Mouse (Mus musculus) monocyte, adult 5-6 weeks (primary cell): ENCODE data around the gene Dbn1. TPM values are rescaled to one million over a fixed set of nuclear protein-coding genes. Genes with fewer than 3 reads are reported as not detected.
A peak's percentile ranks its signal among the peaks of the same experiment; 100 is the strongest.

Experiments
- ATAC-seq: fragments of 153-309, 156-312 bp; replicated peaks from 2 replicates; pipeline ENCODE4 v1.8.0; 2017; ENCODE audit warnings: mild to moderate bottlenecking; ENCODE audit not compliant: low TSS enrichment, insufficient number of reproducible peaks, severe bottlenecking, poor library complexity, low FRiP score
- total RNA-seq: library from RNA; stranded (forward); fragments of 200-1000, 200-491, 200-594 nt; gene quantifications from 3 replicates; pipeline ENCODE4 v1.2.3, GENCODE M21; 2017

The Dbn1 gene
- total RNA-seq, 1 experiment from 2014 or later: not detected

DNA sequence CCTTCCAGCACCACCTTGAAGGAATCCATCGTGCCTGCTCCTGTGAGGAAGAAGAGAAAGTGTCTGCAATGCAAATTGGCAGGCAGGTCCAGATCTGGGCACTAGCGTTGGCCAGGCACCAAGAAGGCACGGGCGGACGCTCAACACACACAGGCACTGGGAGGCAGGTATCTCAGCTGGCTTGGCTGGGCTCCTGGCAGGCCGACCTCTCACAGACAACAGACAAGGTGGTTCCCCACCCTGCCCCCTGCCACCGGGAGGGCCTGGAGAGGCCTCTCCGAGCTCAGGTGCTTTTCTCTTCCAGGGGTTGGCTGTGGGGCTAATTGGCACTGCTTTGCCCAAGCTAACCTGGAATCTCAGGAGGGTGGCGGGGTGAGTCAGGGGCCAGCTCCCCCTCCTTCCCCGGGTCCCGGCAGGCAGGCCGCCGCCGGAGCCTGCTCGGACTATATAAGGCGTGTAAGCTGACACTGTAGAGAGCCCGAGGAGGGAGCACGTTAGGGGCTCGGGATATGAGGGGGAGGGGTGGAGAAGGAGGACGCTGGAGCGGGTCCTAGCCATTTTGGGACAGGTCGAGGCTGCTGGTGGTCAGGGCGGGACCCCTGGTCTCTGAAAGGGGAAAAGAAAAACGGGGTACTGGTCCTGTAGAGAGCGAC, 24.6 kb upstream of the Dbn1 start:
- no peak for ATAC-seq

DNA sequence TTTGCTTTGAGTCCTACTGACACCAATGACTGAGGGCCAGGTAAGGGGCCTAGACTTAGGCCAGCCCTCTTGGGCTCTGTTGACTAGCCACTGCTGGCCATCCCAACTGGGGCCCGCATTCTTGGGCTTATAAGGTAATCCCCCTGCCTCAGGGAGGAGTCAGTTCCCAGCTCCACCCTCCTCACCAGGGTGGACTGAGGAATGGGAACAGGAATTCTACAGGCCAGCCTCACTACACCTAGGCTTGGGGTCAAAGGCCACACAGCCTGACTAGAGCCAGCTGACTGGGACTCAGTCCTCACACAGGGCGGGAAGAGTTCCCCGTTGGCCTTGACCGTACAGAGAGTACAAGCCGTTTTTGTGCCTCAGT, 23.6 kb upstream of the Dbn1 start:
- no peak for ATAC-seq

DNA sequence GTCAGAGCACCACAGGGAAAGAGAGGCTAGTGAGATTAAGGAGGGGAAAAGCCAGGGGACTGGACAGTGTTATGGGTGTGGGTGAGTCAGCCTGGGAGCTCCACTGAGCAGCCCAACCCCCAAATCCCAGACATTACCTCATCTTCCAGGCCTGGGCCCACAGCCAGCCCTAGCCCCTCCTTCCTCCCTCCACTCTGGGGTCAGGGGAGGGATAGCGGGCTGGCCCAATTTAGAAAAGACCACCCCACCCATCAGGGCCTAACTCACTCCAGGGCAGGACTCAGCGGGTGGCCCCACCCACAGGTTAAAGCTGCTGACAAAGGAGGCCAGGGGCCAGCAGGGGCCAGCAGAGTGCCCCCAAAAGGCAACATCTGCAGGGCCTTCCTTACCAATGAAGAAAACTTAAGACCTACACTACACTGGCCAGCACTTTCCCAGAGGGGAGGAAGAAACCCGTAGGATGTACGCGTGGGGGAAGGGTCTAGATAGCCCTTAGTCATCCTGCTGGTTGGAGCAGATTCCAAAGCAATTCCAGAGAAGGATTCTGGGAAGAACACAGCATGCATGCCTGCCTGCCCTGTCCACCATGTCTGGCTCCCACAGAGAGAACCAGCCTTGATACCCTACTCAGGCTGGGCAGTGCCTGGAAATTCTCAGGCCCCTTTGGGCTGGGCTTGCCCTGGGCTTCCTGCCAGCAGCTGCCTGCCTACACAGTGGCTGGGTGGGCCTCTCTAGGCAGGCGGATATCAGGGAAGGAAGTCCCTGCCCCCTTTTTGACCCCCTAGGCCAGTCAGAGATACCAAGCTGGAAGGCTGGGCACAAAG, 23.0 kb upstream of the Dbn1 start:
- no peak for ATAC-seq

DNA sequence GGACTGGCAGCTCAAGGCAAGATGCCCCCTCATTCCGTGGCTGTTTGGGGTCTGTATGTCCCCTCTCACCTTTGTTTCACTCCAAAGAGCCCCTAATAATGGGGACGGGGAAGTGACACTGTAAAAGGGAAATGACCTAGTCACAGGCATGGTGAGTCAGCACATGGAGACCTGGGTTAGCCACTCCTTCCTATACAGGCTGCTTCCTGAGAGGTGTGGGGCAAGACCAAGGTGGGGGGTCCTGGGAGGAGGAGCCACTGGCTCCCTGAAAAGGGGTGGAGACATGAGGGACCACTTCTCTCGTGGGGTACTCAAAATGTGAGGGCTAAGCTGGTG, 22.4 kb upstream of the Dbn1 start:
- peak; percentile 34; the same call in 1 of the 2 replicates for ATAC-seq

DNA sequence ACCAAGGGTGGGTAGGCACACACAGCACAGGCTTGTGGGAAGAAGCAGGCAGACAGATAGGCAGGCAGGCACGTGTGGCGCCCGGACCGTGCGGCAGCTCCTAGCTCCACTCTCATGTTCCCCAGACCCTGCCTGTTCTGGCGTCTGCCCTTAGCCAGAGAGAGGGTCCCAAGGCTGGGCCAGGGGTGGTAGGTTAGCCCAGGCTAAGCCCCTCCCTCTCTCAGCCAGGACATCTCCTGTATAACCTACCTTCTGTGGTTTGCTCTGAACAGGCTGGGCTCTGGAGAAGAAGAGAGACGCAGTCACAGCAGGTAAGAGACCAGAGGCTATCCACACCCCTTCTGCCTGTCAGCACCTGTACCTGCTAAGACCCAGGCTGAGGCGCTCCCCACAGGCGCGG, 20.6 kb upstream of the Dbn1 start:
- no peak for ATAC-seq

DNA sequence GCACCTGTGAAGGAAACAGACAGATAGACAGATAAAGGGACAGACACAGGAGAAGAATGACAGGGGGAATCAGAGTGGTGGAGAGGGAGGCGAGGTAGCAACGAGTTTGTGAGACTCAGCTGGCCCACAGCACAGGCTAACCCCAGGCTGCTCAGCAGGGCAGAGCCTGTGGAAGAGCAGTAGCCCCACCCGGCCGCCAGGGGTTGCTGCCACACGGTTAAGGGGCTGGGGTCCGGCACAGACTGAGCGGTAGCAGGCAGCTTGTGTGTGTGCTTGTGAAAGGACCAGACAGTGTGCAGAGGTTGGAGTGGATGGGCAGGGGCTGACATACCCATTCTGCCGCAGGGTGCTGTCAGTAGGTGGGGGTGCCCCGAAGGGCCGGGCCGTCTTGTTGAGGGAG, 20.0 kb upstream of the Dbn1 start:
- ATAC-seq: no peak

DNA sequence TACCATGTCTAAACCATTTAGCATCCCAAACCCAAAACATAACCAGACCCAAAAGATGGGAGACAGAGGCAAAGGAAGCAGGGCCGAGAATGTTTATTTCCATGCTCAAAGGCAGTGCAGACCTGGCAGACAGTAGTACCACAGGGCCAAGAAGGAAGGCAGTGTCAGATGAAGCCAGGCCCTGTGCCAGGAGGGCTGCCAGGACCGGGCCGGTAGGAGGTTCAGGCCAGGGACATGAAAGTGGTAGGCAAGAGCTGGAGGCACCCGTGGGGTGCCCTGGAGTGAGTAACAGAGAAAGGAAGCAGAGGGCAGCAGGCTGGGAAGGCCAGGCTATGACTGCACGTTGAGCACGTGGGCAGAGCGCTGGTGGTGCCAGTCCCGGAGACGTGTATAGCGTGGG, 18.8 kb upstream of the Dbn1 start:
- ATAC-seq: no peak

DNA sequence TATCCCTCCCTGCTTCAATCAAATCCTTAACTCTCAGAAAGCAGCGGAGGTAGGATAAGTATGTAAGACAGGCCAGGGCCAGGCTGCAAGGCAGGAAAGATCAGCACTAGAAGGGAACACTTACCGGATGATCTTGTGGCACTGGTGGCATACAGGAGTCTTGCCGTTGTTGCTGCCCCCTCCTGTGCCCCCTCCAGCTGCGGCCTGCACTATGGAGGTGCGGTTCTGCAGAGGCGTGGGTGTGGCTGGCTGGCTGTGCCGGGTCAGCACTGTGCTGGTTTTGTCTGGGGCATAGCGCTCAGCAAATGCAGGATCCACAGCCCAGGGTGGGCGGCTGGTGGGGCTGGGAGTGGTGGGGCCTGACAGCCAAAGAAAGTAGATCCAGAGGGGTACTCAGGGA, 17.9 kb upstream of the Dbn1 start:
- no peak for ATAC-seq

DNA sequence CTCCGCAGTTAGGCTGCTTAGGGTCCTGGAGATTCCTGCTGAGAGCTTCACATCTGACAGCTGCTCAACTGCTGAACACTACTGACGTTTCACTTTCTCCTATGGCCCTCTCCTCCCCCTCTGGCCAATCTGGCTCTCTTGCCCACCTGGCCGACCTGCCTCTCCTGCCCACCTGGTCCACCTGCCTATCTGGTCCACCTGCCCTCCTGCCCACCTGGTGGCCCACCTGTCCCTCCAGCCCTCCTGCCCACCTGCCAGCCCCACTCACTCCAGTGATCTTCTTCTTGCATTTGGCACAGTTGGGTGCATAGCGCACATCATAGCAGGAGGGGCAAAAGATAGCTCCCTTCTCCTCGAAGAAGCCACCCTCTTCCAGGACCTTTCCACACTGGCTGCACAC, 16.5 kb upstream of the Dbn1 start:
- ATAC-seq: no peak

DNA sequence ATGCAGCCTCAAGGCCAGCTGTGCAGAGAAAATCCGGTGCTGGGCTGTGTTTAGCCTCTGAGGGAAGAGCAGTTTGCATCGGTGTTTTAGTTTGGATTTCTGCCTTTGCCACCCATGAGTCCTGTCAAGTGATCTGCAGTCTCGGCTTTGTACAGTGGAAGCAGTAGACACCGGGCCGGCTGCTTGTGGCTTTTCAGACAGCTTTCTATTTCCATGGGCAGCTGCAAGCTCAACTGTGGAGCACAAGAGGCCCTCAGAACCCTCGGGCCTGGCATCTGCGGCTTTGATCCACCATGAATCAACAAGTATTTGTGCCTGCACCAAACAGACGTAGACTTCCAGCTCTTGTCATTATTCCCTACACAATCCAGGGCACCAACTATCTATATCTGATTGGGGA, 14.5 kb upstream of the Dbn1 start:
- ATAC-seq: no peak

DNA sequence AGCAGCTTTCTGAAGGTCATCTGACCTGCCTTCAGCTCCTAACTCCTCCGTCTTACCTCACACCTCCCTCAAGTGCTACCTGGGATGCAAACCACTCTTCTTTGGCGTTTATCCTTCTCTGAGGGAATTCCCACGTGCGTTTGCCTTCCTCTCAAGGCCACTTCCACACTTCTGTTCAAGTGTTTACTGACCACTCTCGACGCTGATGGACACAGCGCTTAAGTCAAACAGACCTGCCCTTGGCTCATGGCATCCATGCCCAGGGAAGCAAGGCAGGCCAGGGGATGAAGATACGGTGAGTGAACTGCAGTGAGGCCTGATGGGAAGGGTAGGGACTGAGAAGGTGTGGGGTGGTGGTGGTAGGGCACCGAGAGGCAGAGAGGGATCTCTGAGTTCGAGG, 12.7 kb upstream of the Dbn1 start:
- ATAC-seq: no peak

DNA sequence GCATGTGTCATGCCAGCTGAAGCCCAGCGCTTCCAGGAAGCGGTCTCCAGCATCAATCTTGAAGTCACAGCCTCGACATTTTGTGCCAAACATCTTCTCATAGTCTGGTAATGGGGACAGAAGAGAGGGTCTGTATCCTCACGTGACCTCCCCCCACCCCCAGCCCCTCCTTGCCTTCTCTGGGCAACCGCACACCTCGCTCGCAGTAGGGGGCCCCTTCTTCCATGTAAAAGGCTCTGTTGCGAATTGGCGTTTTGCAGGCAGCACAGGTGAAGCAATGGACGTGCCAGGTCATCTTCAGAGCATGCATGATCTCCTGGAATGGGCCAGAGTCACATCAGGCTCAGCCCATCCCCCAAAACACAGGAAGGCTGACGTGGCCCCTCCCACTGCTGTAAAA, 11.0 kb upstream of the Dbn1 start:
- no peak for ATAC-seq

DNA sequence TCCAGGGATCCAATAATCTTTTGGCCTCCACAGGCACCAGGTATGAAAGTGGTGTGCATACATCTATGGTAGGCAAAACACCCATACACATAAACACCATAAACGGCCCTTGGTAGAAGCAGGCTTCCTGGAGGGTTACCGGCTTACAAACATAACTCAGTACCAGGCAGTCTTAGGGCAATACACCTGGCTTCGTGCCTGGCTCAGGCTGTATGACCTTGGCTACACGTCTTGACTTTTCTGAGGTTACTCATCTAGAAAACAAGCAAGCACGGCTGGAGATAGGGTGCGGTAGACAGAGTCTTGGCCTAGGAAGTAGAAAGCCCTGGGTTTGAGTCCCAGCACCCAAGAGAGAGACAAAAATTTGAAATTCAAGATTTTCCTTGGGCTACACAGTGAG, 8.8 kb upstream of the Dbn1 start:
- ATAC-seq: no peak

DNA sequence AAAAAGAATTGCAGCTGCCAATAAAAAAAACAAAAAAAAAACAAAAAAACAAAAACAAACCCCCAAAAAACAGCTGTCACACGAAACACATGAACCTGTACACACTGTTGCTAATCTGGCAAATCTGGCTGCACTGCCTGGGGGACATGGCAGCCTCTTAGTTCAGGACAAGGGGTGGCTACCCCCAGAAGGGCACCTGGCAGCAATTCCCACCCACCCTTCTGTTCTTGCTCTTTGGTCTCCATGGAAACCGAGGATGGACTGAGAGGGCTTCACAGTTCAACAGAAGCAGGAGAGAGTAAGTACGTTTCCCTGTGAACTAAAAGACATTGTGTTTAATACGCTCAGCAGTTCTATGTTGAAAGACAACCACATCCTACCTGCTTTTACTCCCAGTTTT, 7.8 kb upstream of the Dbn1 start:
- ATAC-seq: no peak

DNA sequence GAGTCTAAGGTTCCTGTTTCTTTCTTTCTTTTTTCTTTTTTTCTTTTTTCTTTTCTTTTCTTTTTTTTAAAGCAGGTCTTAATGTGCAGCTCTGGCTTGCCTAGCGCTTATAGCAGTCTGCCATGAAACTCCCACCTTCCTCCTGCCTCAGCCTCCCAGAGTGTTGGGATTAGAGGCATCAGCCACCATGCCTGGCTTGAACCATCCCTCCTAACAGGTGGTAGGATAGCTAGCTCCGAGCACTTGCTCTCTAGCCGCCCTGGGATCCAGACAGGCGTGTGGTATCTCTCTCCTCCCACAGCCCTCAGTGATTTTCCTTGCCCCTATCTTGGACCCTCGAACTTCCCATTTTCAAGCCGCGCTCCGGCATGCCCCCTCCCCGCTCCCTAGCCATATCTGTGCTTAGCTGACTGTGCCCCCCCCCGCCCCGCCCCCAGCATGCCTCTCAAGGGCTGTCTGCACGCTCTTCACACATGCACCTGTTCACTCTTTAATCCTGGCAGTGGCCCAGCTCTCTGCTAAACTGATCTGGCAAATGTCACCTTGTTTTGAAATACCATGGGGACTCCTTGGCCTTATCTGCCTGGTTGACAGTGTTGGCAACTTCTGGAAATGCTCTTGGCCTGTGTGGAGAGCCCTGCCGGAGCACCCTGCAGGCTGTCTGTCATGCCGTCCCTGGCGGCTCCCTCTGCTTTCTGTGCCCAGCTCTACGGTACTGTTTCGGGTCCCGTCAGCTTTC, 7.1 kb upstream of the Dbn1 start:
- no peak for ATAC-seq

DNA sequence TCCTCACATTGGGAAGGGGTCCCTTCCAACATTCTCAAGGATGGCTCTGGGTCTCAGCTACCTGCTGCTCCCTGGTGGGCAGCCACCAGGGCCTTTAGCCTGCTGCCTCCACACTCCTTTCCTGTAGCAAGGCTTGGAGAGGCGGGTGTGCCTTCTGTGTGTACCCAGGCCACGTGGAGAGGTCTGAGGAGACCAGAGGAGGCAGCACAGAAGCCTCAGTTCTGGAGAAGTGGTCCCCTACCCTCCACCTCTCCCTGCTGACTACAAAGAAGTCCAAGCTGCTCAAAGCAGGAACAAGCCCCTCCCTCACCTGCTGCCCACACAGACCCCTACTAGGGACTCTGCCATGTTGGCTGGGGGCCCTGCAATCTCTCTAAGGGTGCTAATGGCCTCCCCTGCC, 6.3 kb upstream of the Dbn1 start:
- no peak for ATAC-seq

DNA sequence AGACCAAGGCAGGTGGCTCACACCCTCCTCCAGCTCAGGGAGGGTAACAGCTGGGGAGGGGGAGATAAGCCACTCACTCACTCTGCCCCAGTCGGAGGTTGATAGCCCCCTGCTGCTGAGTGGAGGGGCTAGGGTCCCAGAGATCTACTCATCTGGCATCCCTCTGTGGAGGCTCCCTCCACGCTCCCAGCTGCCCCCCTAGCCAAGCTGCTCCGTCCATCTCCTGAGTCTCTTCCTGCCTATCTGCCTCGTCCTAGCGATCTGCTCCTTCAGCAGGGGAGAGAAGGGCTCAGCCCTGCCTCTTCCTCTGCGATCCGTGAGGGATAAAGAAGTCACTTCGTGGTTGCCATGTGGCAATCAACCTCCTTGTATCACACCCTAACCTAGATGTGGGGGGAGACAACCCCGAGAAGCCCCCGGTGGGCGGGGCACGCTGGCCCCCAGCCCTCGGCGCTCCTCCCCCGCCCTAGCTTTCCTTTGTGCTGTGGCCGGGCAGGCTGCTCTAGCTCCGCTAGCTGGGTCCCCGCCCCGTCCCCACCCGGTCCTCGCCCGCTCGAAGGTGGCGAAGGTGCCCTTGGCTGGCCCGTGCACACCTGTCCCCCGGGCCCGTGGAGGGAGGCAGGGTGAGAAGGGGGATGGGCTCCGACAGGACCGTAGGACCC, 864 bp downstream of the Dbn1 start:
- ATAC-seq: no peak

DNA sequence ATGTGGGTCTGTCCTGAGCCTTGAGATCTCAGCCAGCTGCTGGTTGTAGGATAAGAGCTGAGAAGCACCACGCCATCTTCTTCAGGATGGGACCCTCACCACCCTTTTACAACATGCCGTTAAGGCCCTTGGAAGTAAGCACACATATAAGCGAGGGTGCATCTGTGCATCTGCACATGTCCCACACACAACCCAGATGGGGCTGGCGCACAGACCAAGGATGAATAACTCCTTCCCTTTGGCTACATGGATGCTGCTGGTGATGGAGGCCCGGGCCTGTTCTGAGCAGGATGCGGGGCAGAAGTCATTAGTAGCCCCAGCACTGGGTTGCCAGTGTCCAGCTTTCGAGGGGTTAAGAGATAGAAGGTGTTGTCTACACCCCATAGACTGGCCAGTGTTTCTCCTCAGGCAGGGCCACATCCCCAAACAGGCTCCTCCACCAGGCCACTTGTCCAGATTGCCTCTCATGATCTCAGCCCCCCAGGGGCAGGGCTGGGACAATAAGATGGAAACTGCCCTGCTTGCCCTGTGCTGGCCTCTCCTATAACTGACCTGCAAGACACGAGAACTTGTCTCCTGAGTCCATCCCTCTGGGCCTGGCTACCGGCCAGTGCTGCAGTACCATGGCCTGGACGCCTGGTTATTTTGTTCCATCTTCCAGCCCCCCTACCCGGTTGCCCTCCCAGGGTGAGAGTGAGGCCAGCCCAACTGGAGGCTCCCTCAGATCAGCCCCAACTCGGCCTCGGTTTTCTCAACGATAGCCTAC, 1.7 kb downstream of the Dbn1 start:
- ATAC-seq: no peak

DNA sequence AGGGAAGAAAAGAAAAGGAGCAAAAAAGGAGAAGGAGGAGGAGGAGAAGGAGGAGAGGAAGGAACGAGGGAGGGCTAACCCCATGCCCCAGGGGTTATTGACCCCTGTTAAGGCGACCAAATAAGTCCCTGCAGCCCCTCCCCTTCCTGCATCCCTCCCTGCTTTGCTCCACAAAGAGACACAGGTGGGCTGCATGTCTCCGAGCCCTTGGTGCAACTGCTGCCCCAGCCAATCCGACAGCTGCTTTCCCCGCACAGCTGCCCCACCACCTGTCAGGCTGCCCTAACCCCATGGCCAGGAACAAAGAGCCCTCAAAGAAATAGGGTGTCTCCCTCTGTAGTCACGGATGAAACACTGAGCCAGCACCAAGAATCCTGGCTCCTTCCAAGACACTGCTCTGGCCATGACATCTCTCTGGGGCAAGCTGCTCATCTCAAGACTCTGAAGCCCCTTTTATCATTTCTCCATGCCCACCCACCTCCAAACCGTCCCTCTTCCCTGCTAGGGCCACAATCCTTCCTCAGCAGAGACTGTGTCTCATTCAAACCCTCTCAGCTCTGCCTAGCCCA, 3.3 kb downstream of the Dbn1 start:
- ATAC-seq: no peak
